Mouse (Mus musculus) liver, postnatal 0 days (tissue): ENCODE data around the gene Olfr786. TPM values are rescaled to one million over a fixed set of nuclear protein-coding genes. Genes with fewer than 3 reads are reported as not detected.

ENCODE experiments used
- ATAC-seq: fragments of 200-750 bp; cut with Nextera tagmentation; 2 replicates; pipeline ENCODE4 v1.8.0; 2017; ENCODE audit warnings: mild to moderate bottlenecking, moderate library complexity
- DNase-seq: peaks from one replicate; pipeline ENCODE4 v3.0.0-alpha.2; 2016
- H3K27ac ChIP-seq: fragments of 300-500 bp; sonication (generic); 2 replicates; pipeline ENCODE4 v1.5.1; 2014; ENCODE audit warnings: antibody characterized with exemption, moderate library complexity, mild to moderate bottlenecking, low read depth
- H3K27me3 ChIP-seq: fragments of 300-500 bp; sonication (generic); 2 replicates; pipeline ENCODE4 v1.6.1; 2014; ENCODE audit warnings: low read length, control low read depth, mixed read lengths; ENCODE audit not compliant: insufficient read depth
- H3K36me3 ChIP-seq: fragments of 300-500 bp; sonication (generic); replicated peaks from 2 replicates; pipeline ENCODE4 v1.6.1; 2014; ENCODE audit warnings: mild to moderate bottlenecking, control low read depth, low read length, moderate library complexity, mixed read lengths; ENCODE audit not compliant: insufficient read depth
- H3K4me1 ChIP-seq: fragments of 300-500 bp; sonication (generic); 2 replicates; pipeline ENCODE4 v1.6.1; 2014; ENCODE audit warnings: antibody characterized with exemption, mild to moderate bottlenecking, control low read depth; ENCODE audit not compliant: insufficient read depth
- H3K4me2 ChIP-seq: fragments of 300-500 bp; sonication (generic); 2 replicates; pipeline ENCODE4 v1.6.1; 2014; ENCODE audit warnings: low read depth, mild to moderate bottlenecking, low read length, moderate library complexity, mixed read lengths
- H3K4me3 ChIP-seq: fragments of 300-500 bp; sonication (generic); 2 replicates; pipeline ENCODE4 v1.5.1; 2014; ENCODE audit warnings: low read depth, low read length
- H3K9ac ChIP-seq: fragments of 300-500 bp; sonication (generic); replicated peaks from 2 replicates; pipeline ENCODE4 v1.6.1; 2014; ENCODE audit warnings: mild to moderate bottlenecking, moderate library complexity
- H3K9me3 ChIP-seq: fragments of 300-500 bp; sonication (generic); 2 replicates; pipeline ENCODE4 v1.6.1; 2016; ENCODE audit warnings: mild to moderate bottlenecking, control low read depth, low read length, mixed read lengths
- CTCF ChIP-seq: sonication (generic); IDR thresholded peaks from 2 replicates; pipeline ENCODE4 v1.5.1; 2016; ENCODE audit warnings: antibody characterized with exemption, low read depth
- EP300 ChIP-seq: IDR thresholded peaks from 2 replicates; pipeline ENCODE4 v1.6.1; 2016; ENCODE audit warnings: antibody characterized with exemption, low read depth, mild to moderate bottlenecking
- WGBS: fragments of 180-500 bp; shearing (Covaris S2); extraction: QIAGEN DNeasy Blood & Tissue Kit; methylation state at CpG from one replicate; pipeline ENCODE4 v1.1.7; 2014; ENCODE audit not compliant: insufficient replicate concordance; 5-methylcytosine and 5-hydroxymethylcytosine counted together
- polyA plus RNA-seq: library from polyadenylated mRNA; unstranded; fragments of >200 nt; fragmentation: Nextera tagmentation; extraction: Ambion mirVana; gene quantifications from 2 replicates; pipeline ENCODE4 v1.2.1, GENCODE M21; 2015

The Olfr786 gene
- not detected in 2 replicates for polyA plus RNA-seq

GRCm38 (mm10) chr10:129427006-129427405 lies at the start of gene Olfr786:
TSS of gene Olfr786 (plus strand) at chr10:129427306.
- H3K27ac ChIP-seq = no peak within 1 kb of the TSS
- H3K9me3 ChIP-seq = peaks cover 2% of the 10 kb centered on the region; the same call in 1 of the 2 replicates
- DNase-seq (no peak), ATAC-seq (no peak)
- no peaks in the 10 kb centered on the region for H3K36me3 ChIP-seq
- TF ChIP-seq EP300 = no peak
- TF ChIP-seq CTCF = no peak
- no peak within 1 kb of the TSS for H3K4me3 ChIP-seq
- H3K4me1 ChIP-seq = no peaks in the 10 kb centered on the region
- H3K4me2 ChIP-seq = no peak within 1 kb of the TSS
- H3K9ac ChIP-seq = no peak within 1 kb of the TSS
- no peaks in the 10 kb centered on the region for H3K27me3 ChIP-seq

DNA sequence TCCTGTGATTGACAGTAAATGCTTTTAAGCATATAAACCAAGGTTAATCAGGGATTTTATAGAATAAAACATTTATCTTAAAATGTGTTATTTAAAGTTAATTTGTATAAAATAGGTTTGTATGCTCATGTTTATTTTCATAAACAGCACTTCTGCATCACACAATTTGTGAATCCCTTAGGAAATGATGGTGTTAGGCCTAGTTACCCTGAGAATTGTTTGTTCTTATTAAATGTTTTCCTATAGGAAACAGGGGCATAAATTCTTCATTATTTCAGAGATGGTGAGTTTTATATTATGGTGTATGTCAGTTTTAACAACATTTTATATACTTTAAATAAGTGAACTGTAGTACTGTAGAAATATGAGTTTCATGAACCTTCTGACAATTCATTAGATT lies 43.3 kb upstream of the Olfr786 start, which contains the start of gene Olfr784:
Gene Olfr784, plus strand, starts transcription at position 301 of the 400 bp plus-strand sequence.
- ATAC-seq (no peak), DNase-seq (no peak)
- Histone ChIP-seq H3K27ac (no peak within 1 kb of the TSS), H3K27me3 (no peaks in the 10 kb centered on the region), H3K4me3 (no peak within 1 kb of the TSS), H3K36me3 (no peaks in the 10 kb centered on the region), H3K4me1 (no peaks in the 10 kb centered on the region), H3K4me2 (no peak within 1 kb of the TSS), H3K9ac (no peak within 1 kb of the TSS), H3K9me3 (no peaks in the 10 kb centered on the region)
- no peak for TF ChIP-seq CTCF
- no peak for TF ChIP-seq EP300

DNA sequence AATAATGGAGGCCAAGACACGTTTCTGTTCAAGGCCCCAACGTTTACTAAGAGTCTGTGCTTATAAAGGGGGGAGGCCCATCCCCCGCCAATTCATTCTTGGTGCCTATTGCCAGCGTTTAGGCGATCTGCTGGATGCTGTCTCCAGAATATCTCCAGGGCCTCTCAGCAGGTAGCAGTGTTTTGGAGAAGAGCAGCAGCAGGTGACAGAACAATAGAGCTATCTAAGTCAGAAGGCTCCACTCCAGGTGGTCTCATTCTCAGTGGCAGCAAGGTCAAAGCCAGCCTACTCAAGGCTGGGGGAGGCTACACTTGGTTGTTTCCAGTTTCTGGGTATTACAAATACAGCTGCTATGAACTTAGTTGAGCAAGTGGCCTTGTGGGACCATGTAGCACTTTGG lies 26.2 kb upstream of the Olfr786 start:
- H3K4me3 ChIP-seq = no peak overlapping the region
- WGBS = 36% methylated on average over 5 of the region's 5 CpGs
- no peak for TF ChIP-seq EP300
- no peak for TF ChIP-seq CTCF
- no peak overlapping the region for H3K4me2 ChIP-seq
- H3K27ac ChIP-seq = no peak overlapping the region
- no peak overlapping the region for H3K9ac ChIP-seq
- no peaks in the 10 kb centered on the region for H3K9me3 ChIP-seq
- DNase-seq = no peak
- H3K27me3 ChIP-seq = no peaks in the 10 kb centered on the region
- no peaks in the 10 kb centered on the region for H3K36me3 ChIP-seq
- H3K4me1 ChIP-seq = no peaks in the 10 kb centered on the region
- ATAC-seq = no peak

DNA sequence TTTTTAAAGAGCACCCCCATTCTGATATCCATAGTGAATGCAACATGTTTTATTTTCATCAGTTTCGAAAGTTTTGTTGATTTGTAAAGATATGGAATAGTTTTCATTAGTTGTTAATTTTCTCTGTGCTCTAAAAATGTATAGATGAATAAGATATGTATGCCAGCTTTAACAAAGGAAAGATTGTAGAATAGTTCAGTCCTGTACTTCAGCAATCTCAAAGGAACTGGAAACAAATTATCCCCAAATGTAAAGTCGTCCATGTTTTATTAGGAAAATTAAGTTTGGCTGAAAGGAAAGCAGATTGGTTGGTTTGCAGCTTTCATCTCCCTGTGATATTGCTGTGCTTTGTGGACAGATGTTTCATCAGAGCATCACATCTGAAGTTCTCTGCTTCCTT lies 22.0 kb upstream of the Olfr786 start, which contains the start of gene Olfr785:
Gene Olfr785, plus strand, starts transcription at position 301 of the 400 bp plus-strand sequence.
- Histone ChIP-seq H3K27ac (no peak within 1 kb of the TSS), H3K4me1 (no peaks in the 10 kb centered on the region), H3K4me3 (no peak within 1 kb of the TSS), H3K36me3 (no peaks in the 10 kb centered on the region), H3K9ac (no peak within 1 kb of the TSS), H3K9me3 (no peaks in the 10 kb centered on the region), H3K27me3 (no peaks in the 10 kb centered on the region), H3K4me2 (no peak within 1 kb of the TSS)
- TF ChIP-seq EP300 = no peak
- TF ChIP-seq CTCF = no peak
- ATAC-seq (no peak), DNase-seq (no peak)
- WGBS = 49% methylated on average over 2 of the region's 2 CpGs

DNA sequence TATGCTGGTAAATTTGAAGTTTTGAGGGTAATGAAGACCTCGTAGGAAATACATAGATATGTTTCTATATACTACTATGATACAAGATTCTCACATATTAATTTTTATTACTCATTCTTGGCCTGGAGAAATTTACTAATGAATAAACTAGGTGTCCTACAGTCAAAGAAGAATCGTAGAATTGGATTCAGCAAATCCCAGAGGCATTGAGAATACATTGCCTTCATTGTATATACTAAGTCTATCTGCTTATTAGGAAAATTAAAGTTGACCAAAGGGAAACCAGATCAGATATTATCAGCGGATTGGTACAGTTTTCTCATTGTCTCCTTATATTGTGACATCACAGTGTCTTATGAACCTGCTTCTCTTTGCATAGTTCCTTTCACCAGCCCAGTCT lies 34.5 kb downstream of the Olfr786 start, which contains the start of gene Olfr787:
Gene Olfr787, plus strand, starts transcription at position 301 of the 400 bp plus-strand sequence.
- Histone ChIP-seq H3K9me3 (no peaks in the 10 kb centered on the region), H3K4me1 (no peaks in the 10 kb centered on the region), H3K9ac (no peak within 1 kb of the TSS), H3K4me2 (no peak within 1 kb of the TSS), H3K36me3 (no peaks in the 10 kb centered on the region), H3K27ac (no peak within 1 kb of the TSS), H3K27me3 (no peaks in the 10 kb centered on the region), H3K4me3 (no peak within 1 kb of the TSS)
- DNase-seq = no peak
- TF ChIP-seq EP300 (no peak), CTCF (no peak)
- WGBS = 65% methylated on average over 3 of the region's 3 CpGs
- ATAC-seq = no peak

DNA sequence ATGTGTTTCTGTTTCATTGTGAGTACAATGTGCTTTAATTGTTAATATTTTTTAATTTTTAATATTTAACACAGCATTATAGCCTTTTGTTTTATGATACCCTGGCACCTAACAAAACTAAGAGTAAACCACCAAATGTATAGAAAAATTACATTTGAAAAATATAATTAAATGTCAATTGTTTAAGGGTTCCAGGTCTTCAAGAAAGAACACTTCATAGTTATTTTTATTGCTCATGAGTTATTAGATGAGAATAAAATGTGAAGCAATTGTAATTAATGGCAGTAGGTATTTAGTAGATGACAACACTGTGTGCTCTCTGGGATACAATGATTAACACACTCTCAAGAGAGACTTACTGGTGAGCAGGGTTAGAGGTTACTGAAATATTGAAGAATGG lies 43.6 kb downstream of the Olfr786 start, which contains the start of gene Olfr788:
Gene Olfr788, plus strand, starts transcription at position 301 of the 400 bp plus-strand sequence.
- ATAC-seq (no peak), DNase-seq (no peak)
- Histone ChIP-seq H3K4me1 (no peaks in the 10 kb centered on the region), H3K36me3 (no peaks in the 10 kb centered on the region), H3K4me3 (no peak within 1 kb of the TSS), H3K9me3 (no peaks in the 10 kb centered on the region), H3K27me3 (no peaks in the 10 kb centered on the region), H3K9ac (no peak within 1 kb of the TSS), H3K27ac (no peak within 1 kb of the TSS), H3K4me2 (no peak within 1 kb of the TSS)
- TF ChIP-seq EP300 = no peak
- TF ChIP-seq CTCF = no peak

DNA sequence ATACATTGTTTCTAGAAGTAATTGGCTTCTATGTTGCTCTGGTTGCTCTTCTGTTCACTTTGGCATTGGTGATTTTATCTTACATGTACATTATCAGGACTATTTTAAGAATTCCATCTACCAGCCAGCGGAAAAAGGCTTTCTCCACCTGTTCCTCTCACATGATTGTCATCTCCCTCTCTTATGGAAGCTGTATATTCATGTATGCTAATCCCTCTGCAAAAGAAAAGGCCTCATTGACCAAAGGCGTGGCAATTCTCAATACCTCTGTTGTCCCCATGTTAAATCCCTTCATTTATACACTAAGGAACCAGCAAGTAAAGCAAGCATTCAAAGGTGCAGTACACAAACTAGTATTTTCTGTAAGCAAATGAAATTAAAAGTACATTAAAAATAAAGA lies 46.1 kb downstream of the Olfr786 start:
- 68% methylated on average over 2 of the region's 2 CpGs for WGBS
- ATAC-seq = no peak
- DNase-seq = no peak
- no peak for TF ChIP-seq EP300
- TF ChIP-seq CTCF = no peak
- no peak overlapping the region for H3K4me2 ChIP-seq
- H3K4me3 ChIP-seq = no peak overlapping the region
- H3K27ac ChIP-seq = no peak overlapping the region
- no peaks in the 10 kb centered on the region for H3K36me3 ChIP-seq
- no peaks in the 10 kb centered on the region for H3K27me3 ChIP-seq
- no peaks in the 10 kb centered on the region for H3K9me3 ChIP-seq
- H3K4me1 ChIP-seq = no peaks in the 10 kb centered on the region
- H3K9ac ChIP-seq = no peak overlapping the region
